Mouse (Mus musculus) cortical plate, adult 2 months (tissue): ENCODE data around the gene Tprgl.

Source experiments
- CTCF ChIP-seq: fragments of 200-500 bp; IDR thresholded peaks from 2 replicates; pipeline ENCODE4 v1.5.1; 2011; ENCODE audit warnings: mild to moderate bottlenecking, control low read depth, low read length; ENCODE audit not compliant: insufficient read depth; ENCODE audit errors: extremely low read depth
- POLR2A ChIP-seq: fragments of 200-500 bp; IDR thresholded peaks from 2 replicates; pipeline ENCODE4 v1.6.1; 2011; ENCODE audit warnings: mild to moderate bottlenecking, low read length, control low read depth; ENCODE audit not compliant: insufficient read depth; ENCODE audit errors: extremely low read depth

DNA sequence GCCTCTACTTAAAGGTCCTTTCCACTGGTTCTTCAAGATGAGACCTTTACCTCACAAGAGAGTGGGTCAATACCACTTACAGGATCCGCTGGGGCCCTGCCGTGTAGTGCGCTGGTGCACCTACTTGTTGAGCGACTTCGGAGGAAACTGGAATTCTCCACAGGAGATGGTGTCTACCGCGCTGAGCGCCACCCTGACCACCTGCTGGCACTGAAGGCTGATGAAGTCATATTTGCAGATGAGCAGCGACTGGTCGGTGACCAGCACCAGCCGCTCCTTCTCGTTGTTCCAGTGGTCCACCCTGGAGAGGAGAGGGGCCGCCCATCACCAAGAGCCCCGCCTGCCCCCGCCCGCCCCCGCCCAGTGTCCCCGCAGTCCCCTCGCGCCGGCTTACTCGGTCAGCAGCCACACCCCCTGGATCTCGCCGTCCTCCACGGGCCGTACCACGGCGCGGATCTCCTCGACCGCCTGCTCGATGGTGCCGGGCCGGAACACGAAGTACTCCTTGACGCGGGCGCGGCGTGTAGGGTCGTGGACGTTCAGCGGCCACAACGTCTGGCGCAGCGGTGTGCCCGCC lies 417 bp downstream of the Tprgl start:
- TF ChIP-seq CTCF (no peak), POLR2A (no peak)
